Mouse (Mus musculus) lung, adult 18-20 months (tissue): ENCODE results near the gene Pkd2.
A peak's percentile ranks its signal among the peaks of the same experiment; 100 is the strongest.
"Not testable (repeated sequence)": the region's sequence is repeated elsewhere in the genome, so short reads cannot be mapped to it uniquely, and the experiment has no call there.

Experiments
- DNase-seq, 2 experiments: peaks; one replicate each; pipeline ENCODE4 v3.0.0; 2022; ENCODE audit warnings: mixed read lengths in 2 of 2

Gene Pkd2

DNA sequence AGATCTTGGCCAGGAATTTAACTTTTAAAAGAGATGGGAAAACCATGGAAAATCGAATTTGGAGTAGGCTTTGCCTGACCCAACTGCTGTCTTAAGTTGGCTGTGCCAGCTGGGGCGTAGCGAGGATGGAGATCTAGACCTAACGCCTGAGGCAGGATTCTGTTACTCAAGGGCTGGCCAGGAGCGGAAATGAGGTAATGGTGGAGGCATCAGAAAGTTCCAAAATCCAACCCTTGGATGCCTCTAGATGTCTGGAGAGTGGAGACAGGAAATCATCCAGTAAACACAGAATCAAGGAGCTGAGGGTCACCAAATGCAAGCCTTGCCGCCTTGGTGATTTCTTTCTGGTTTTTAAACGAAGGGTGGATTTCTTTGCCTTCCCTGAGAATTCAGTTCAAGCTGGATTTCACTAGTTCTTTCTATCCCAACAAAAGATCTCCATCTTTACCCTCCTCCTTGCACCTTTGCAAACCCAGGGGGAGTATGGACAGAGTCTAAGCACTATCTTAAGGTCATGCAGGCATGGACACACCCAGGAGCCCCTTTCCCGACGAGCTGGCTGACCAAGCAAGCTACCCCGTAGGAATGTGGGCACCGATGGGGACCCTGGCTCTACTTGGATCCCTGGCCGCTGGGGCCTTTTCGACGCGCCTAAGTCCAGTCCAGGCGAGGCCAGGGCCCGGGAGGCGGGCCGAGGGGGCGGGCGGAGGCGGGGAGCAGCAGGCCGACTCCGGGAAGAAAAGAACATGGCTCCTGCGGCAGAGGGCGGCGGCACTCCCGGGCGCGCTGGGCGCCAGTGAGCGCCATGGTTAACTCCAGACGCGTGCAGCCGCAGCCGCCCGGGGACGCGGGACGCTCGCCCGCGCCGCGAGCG lies at the start of gene Pkd2:
Gene Pkd2, plus strand, starts transcription at position 619 of the 874 bp plus-strand sequence.
- DNase-seq: peak; percentile 75 to 82

DNA sequence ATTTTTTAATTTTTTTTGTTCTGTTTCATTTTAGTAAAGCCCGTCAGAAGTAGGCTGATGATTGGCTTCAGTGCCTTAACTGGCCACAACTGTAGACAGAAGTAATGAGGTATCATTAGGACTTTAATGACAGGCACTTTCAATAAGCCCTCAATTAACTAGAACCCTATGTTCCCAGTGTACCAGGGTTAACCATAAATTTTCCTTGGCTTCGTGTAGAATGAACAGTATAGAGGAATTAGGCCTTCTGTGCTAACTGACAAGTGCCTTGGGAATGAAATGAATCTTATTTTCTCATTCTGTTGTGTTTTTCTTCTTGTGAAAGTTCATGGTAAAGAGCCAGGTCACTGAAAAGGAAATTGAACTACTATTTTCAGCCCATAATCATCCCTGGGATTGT lies 43.3 kb upstream of the Pkd2 start:
- DNase-seq: no peak

DNA sequence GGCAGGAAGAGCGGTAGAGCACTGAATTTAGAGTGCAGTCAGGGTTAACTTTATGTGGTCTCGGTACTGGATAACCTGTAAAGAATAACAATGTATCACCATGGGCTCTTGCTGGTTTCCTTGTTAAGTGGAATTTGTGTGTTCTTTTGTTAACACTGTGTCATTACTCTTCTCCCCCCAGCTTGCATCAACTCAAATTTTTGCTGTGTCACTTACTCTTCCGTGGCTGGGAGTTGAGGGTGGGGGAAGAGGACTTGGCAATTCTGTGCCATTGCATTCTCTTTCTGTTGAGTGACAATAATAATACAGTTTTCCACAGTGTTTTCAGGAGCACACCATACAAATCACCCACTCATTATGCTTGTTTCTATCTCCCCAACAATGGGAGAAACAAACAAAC lies 42.2 kb upstream of the Pkd2 start:
- no peak for DNase-seq

DNA sequence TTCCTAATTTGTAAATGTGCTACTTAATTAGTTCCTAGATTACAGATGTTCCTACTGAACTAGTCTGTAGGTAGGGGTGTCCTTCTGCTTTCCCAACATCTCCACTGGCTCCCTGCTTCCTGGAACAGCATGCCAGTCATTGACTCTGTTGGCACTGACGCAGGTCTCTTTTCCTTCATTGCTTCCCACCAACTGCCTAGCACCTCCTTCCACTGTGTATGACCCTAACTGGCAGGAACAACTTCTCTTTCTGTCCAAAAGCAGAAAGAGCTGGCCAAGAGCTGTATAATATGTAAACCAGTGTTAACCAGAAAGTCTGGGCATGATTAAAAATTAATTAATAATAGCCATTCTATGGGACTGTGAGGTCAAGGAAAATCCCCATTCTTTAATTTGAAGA lies 41.5 kb upstream of the Pkd2 start:
- no peak for DNase-seq

DNA sequence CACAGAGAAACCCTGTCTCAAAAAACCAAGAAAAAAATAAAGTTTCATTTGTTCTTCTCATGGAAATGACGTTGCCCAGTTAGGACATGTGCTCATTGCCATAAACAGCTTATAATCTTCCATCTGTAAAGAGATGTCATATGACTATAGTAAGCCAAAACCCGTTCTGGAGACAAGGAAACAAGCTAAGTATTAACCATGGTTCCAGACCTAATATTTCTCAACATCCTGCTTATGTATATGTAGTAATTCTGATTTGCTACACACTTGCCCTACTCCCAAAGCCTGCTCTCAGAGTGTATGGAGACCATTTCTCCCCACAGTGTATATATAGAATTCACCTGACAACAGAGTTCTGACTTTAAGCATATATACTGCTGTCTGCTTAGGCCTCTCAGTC lies 37.2 kb upstream of the Pkd2 start:
- no peak for DNase-seq

DNA sequence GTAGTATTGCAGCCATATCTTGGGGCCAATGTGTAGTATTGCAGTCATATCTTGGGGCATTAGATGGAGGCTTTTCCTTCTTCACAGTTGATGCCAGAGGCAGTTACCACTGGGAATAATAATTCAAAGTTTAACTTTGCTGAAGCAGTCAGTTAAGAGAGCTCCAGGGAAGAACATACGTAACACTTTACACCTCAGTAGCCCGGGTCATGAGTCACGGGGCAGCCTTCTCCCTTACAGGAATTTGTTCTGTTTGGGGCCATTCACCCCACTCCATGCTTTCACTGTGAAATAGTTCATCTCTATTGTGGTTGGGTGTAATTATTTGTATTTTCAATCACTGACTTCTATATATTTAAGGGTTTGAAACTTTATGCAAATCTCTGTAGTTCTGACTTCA lies 35.4 kb upstream of the Pkd2 start:
- DNase-seq: no peak

DNA sequence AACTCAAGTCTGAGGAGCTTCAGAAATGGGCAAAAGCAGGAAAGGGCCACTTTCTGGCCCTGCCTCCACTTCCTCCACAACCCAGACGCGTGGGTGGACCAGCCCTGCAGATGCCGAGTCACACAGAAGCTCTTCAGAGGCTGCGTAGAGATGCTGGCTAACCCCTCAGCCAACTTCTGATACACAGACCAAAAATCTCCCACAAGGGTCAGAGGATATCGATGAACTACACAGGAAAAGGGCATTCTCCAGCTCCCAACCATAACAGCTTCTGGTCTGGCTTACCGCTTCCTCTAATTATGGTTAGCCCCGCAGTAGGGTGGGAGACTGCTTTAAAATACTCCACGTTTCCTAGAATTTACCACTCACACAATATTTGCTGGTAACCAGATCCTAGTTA lies 33.3 kb upstream of the Pkd2 start:
- DNase-seq: peak; percentile 10 to 14

DNA sequence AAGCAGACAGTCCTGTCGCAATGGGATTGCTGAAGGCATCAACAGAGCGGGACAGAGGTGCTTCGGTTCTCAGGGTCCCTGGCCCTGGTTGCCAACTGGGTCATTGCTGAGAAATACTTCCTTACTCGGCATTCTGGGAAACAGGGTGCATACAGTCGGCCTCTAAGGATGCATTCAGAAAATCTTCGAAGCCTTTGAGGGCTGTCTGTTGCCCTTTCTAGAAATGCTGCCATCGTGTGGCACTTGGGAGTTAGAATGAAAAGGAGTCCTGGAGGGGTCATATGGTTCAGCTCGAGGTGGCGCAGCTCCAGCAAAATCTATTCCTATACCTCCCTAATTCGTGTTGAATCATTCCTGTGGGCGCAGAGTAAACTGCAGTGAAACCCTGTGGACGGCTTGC lies 26.4 kb upstream of the Pkd2 start:
- DNase-seq: peak in 1 of 2 experiments; percentile 24

DNA sequence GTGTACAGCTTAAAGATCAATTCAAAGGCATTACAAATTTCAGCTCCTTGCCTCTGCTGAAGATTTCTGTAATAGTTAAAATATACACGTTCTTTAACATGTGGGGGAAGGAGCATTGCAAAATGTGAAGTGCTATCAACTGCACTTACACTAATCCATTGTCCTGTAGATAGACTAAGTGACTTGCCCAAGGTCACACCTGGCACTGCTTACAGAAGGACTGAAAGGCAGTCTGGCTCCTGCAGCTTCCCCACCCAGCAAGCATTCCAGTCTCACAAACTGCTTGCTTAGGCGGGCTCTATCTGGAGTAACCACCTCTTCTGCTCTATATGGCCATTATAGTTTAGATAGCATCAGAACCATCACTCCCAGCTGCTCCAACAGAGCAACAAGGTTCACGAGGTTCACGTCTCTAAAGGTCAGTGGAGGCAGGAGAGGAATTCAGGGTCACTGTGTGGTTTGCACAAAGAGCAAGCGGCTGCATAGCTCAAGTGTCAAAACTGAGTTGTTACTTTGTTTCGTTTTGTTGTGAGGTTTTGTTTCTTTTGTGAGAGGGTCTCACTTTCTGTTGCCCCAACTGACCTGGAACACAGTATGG lies 25.2 kb upstream of the Pkd2 start:
- no peak for DNase-seq

DNA sequence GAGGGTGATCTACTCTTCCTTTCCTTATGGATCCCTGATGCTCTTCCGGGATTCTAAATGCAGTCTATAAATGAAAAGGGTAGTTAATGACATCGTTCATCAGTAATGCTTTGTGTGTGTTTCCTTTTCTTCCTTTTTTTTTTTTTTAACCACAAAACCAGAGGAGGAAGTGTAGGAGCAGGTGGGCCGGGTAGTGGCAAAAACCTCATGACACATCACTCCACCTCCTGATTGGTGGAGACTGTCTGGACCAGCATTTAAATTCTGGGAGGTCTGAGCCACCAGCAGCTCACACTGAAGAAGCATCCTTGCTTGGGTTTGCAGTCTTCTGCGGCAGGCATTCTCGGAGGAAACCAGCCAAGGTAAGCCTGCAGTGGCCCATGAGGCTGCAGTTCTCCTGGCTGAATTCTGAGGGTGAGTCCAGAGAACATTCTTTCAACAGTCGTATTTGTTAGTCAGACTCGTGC lies 24.4 kb upstream of the Pkd2 start, which contains the start of gene Spp1:
Gene Spp1, plus strand, starts transcription at position 284 of the 467 bp plus-strand sequence.
- peak in 1 of 2 experiments; percentile 13 for DNase-seq

DNA sequence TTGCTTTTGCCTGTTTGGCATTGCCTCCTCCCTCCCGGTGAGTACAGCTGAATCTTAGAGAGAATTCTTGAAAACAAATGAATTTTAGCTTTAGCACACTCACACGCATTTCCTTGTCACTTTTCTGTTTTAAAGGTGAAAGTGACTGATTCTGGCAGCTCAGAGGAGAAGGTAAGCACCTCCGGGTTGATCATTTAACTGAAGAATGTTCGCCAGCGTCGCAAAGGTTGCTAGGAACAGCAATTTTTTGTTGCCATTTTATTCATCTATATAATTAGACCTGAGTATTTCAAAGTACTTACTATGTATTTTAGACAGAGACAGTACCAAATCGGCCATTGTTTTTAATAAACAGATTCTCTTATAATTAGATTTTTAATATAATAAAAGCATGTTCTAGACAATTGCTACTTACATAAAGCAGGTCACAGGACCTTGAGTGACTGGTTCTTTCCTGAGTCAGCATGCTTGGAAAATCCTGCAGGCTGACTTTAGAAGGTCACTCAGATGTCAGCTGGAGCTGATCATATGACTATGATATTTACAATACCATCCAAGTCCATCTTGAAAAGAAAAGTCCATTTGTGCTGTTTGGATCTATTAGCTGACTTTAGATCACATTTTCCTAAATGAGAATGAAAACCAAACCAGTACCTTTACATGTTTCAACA lies 22.7 kb upstream of the Pkd2 start:
- DNase-seq: no peak

DNA sequence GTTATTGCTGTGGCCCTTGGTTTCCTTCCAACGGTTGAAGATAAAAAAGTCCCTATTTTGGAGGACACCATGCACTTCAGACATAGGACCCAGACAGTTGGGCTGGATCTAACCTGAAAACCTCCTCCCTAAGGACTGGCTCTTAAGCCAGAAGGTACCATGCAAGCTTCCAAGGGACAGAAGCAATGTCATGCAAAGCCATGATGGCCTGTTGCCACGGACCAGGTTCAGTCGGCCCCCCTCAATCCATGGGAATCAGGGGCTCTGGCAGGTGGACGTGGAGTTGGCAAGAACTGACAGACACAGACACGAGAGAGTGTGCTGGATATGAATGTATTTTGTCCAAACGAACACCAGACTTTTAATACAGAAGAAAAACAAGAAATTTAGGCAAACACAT lies 16.9 kb upstream of the Pkd2 start:
- no peak for DNase-seq

DNA sequence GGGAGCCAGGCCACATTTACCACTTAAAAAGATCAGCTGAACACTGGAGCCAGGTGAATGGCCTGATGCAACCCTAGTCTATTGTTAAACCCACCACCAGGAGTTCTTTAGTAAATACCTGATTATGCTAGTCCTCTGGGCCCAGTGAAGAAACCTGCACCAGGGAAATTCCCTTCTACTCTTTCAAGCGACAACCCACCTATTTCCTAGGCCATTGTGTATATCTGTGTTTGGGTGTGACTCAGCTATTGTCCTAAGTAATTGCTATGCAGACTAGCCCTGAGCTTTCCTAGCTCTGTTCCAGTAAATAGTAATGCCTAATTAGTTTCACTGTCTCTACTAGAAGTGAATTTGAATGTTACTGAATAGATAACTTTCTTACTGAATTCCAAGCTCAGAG lies 16.4 kb upstream of the Pkd2 start:
- no peak for DNase-seq

DNA sequence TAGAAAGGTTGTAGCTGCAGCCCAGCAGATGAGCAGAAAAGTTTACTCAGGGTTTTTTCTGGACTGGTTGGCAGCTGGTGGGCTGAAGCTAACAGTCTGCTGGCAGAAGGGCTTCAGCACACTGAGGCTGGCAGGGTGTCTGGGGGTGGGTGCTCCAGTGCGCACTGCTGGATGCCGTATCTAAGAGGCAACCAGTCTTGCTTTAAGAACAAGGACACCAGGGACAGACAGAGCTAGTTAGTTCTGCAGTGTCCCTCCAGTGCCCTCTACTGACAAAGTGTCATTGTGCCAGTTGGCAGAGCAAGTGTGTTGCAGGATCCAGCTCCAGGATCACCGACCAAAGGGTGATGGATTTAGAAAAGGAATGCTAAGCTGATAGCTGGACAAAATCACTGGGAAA lies 13.1 kb upstream of the Pkd2 start:
- peak; percentile 31 to 48 for DNase-seq

DNA sequence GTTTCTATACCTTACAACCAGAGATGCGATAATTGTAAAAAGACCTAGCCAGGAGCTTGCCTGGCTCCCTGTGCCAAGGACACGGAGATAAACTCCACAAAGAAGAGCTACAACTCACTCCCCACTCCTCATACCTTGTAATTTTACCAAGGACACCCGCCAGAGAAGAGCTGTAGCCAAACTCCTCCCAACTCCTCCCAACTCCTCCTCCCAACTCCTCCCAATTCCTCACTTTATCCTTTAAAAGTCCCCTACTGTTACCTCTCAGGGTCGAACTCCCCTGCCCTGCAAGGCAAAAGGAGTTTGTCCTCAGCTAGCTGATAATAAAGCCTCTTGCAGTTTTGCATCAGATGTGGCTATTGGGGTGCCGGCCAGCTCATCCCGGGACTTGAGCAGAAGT lies 10.9 kb upstream of the Pkd2 start:
- not testable (repeated sequence) for DNase-seq

DNA sequence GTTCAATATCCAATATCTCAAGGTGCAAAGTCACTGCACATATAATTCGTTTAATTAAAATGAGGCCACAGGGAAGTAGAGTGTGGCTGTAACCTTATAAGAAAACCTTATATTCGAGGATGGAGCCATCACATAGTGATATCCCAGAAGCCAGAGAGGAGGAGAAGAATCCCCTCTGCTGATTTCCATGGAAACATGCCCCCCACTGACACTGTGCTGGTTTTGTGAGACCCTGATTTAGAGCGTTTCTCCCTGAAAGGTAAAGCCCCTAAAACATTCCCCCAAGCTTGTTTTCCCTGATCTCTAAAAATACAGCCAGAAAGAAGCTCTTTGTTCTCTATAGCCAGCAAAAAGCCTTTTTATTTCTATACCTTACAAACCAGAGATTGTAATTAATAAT lies 9.8 kb upstream of the Pkd2 start:
- no peak for DNase-seq

DNA sequence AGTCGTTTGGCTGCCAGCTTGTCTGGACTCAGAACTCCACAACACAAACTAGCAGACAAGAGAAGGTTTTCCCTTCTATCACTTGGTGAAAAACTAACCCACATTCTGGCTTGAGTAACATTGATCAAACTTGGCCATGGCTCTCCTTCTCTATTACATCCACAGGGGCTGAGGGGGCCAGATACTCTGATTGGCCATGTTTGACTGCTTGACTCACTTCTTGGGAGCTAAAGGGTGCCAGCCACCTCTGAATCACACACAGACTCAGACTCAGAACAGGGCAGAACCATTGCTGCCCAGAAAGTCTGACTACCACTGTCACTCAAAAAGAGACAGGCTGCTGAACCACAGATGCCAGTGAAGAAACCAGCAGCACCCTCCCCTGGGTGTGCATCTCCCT lies 6.2 kb upstream of the Pkd2 start:
- no peak for DNase-seq

DNA sequence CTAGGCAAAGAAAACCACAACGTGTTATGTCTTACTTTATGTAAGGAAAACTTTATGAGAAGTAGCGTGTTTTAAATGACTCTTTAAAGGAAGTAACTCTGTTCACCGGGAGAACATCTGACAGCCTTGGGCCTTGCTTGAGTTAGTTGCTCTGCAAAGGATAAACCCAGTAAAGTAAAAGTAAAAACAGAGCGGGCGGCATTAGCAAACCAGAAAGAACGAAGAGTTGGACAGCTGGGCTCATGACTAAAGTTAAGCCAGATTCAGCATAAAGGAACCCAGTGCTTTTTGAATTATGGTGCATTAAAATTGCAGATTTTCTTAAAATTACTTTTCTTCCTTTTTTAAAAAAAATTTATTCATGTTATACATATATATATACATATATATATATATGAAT lies 4.7 kb upstream of the Pkd2 start:
- no peak for DNase-seq

DNA sequence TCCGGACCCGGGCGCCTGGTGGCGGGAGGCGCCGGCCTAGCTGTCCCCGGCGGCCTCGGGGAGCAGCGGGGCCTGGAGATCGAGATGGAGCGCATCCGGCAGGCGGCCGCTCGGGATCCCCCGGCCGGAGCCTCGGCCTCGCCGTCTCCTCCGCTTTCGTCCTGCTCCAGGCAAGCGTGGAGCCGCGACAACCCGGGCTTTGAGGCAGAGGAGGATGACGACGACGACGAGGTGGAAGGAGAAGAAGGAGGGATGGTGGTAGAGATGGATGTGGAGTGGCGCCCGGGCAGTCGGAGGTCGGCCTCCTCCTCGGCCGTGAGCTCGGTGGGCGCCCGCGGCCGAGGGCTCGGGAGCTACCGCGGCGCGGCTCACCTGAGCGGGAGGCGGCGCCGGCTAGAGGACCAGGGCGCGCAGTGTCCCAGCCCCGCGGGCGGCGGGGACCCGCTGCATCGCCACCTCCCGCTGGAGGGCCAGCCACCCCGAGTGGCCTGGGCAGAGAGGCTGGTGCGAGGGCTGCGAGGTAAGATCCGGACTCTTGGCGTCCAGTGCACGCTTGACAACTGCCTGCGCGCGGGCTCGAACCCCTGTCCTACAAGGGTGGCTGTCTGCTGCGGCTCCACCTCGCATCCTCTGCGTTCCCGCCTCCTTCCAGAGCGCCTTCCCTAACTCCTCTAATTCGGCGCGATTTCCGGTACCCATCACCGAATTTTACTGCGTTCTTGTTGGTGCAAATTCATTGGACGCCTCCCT lies 631 bp downstream of the Pkd2 start:
- peak; percentile 37 to 50 for DNase-seq

DNA sequence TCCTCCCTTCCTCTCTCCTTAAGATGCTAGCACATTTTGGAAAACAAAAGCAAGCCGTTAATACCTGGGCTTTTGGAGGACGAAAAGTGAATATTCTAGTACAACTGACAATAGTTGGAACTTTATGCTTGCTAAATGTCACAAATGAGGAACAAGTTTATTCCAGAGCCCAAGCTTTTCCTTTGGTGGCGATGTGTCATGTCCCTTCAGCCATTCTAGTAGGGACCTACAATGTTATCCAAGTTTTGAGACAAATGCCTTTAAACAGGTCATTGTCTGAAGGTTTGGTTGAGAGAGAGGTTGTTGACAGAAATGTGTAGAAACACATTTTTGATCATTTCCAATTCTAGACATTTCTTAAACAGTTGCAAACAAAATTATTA lies 1.2 kb downstream of the Pkd2 start:
- no peak for DNase-seq

DNA sequence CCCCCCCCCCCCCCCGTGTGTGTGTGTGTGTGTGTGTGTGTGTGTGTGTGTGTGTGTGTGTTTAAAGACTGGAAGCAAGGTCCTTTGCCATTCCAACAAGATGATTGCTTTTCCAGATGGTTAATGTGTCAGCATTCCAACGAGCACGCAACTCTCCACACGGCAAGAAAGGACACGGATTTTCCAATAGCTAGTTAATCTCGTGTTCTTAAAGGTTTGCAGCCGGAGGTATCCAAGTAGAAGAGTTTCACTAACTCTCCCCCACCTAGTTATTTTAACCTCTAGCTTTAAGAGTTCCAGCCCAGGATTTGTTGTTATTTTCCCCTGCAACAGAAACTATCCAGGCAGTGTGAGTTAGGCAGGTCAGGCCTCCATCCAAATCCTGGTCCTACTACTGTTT lies 1.6 kb downstream of the Pkd2 start:
- no peak for DNase-seq

DNA sequence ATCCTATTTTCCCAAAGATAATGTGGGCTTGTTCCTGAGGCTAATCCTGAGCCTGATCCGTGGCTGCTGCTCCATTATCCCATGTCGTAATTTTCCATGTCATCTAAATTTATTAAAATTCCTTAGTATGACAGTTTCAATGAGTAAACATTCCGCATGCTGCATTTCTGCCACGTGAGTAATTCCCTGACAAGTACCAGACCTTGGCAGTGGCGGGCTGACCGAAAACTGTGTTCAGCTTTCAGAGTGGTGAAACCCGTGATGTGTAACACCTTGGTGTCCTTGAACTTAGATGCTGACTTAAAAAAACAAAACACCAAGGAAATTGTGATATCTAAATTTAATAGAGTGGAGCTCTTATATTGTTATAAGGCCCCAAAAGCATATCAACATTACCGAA lies 6.0 kb downstream of the Pkd2 start:
- peak; percentile 14 to 21 for DNase-seq

DNA sequence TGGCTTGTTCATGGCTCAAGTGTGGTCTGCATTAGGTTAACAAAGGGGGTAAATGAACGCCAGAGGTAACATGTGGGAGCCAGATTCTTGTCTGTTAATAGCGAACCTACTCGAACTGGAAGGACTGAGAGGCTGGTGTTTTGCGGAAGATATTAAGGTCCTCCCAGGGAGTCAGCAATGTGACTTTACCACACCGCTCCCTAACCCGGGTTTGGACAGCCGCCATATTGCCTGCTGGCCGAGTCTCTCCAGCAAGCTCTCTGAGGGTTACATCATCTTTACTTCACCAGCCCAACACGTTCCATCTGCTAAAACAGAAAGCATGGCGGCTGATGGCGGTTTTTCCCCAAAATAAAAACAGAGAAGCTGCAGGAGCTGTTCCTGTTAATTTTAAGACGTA lies 6.5 kb downstream of the Pkd2 start:
- peak; percentile 51 to 63 for DNase-seq
